Mouse (Mus musculus) kidney, postnatal 36 days (tissue): Measurements from ENCODE around the gene Olfr459.

Source experiments
- DNase-seq, 2 experiments: peaks; one replicate each; pipeline ENCODE4 v3.0.0; 2021 to 2022; ENCODE audit warnings: mixed read lengths in 2 of 2

The Olfr459 gene

DNA sequence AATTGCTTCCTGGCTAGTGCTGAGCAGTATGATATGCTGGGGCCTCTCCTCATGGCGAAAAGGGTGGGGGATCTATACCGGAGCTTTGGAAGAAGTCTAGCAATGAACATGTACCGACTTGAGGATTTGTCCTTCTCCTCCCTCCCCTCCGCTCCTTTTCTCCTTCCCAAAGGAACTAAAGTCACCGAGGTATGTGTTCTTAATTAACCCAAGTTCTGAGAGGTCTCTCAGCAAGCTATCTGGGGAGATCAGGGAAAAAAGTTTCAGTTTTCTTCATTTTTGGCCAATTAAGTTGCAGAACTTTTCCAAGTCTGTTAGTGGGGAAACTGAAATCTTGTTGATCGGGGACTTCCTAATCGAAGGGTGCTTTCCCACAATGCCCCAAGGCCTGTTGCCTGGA lies at the start of gene Olfr459:
Gene Olfr459 (minus strand): TSS at position 101 of the 400 bp plus-strand sequence.
- DNase-seq = no peak

DNA sequence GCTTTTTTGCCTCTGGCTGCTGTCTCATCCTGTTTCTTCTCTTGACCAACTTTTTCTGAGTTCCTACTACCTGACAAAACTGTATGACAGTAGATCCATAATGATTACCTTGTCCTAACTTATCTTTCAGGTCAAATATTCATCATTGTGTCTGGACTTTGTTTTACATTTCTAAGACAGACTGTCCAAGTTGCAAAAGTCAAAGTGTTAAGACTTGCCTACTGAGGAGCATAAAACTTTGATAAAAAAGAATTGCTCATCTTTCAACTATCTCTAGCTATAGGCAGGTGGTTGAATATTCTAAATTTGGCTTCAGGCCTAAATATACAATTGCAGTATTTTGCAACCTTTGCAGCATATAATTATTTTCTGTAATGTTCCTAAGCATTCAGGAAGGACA lies 49.1 kb upstream of the Olfr459 start:
- no peak for DNase-seq

DNA sequence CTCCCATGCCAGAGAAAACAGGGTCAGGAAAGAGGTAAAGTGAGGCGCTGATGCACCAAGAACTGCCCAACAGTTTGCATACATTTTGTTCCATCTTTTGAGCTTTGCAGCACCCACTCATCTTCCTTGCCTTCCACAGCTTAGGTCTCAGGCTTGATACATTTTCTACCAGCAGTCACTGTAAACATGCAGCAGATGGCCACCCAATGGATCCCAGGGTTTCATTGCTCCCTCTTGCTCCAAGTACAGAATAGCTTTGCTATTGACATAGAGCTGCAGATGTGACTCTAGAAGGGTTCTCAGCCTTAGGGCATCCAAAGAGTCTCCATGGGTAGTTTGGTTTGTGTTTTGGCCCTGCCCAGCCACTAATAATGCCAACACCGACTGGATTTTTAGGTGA lies 11.7 kb upstream of the Olfr459 start:
- no peak for DNase-seq

DNA sequence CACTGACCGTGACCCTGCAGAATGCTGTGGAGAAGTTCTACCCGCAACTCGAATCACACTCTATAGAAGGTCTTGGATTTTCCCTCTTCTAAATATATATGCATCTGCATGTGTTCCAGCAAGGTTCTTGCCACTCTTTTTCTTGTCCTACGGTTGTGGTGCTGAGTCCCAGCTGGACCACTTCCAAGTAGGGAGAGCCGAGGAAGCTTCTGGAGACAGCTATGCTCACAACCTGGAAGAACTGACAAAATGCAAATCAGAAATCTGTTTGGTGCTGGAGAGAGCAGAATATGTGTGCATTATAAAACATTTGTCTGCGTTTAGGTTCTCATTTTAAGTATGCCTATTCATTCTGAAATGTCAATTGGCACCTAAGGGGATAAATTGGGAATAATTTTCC lies 744 bp upstream of the Olfr459 start:
- DNase-seq = no peak

DNA sequence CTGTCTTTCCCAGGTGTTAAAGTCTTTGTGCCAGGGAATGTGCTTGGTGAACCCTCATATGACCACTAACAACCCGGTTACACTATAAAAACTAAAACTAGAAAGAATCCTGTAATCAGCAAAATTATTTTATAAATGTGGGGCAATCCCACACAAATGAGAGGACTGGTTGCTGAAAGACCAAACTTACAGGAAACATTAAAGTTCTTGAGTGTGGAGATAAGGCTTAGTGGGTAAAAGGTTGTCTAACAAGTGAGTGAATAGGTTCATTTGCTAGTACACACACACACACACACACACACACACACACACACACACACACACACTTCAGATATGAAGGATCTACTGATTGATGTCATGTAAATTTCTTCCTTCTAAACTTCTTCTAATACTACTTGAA lies 5.1 kb downstream of the Olfr459 start:
- no peak for DNase-seq

DNA sequence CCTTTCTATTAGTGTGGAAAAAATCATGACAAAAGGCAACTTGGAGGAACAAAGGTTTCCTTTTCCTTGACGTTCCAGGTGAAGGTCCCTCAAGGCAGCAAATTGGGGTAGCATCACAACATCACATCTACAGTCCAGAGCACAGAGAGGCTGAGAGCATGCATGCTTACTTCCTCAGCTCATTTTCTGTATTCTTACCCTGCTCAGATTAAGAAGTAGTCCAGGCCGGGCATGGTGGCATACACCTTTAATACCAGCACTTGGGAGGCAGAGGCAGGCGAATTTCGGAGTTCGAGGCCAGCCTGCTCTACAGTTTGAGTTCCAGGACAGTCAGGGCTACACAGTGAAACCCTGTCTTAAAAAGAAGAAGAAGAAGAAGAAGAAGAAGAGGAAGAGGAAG lies 10.7 kb downstream of the Olfr459 start:
- no peak for DNase-seq

DNA sequence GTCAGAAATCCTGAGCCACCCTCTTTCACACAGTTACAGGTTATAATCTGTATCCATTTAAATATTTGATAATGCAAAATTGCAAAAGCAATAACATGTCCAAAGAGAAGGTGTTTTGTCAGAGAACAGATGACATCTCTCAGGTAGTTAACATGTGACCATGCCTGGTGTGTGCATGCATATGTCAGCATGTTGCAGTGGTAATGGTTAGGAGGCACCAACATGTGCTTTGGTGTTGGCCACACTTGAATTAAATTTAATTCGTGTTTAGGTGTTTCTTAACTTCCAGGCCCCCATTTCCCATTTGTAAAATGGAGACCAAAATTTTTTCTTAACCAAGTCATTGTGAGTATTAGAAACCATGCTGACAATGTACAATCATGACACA lies 12.6 kb downstream of the Olfr459 start:
- no peak for DNase-seq

DNA sequence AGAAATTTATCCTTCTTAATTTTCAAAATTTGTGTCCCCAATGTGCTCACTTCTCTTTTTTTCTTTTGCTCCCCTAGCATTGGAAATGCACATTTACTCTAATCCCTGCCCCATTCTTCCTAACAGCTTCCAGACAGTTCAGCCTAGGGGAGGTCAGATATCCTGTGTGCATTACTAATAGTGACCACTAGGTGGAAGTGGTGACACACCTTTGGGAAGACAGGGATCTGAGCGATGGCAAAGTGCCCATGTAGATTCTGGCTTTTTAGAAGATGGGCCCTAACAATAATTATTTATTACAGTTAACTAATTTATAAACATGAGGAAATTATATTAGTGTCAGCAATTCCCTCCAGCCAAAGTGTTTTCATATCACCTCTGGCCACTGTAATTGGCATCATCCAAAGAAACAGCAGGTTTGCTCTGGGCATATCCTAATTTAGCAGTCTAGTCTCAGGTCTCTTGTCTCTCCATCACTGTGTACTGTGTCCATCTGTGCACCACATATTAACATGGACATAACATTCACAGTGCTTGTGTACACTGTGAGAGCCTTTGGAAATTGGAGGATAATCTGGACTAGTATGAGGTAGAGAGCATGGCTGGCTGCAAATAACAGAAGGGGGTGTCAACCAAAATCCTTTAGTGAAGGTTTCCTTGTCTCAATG lies 13.1 kb downstream of the Olfr459 start:
- DNase-seq = peak; percentile 56 to 66

DNA sequence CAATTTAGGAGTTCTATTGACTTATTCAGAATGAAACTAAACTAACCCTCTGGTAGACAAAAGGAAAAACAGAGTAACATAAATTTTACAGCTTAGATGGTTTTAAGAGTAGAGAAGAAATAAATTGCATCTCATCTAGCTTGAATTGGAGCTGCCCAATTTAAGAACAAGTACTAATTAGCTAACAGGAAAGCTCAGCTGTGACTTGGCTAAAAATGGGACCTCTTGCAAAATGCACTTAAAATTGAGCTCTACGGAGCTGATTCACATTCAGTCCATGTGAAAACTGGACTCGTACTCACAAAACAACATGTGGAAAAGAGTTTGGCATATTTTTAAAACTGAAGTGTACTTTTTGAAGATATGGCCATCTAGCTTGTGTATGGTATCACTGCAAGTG lies 15.4 kb downstream of the Olfr459 start:
- no peak for DNase-seq

DNA sequence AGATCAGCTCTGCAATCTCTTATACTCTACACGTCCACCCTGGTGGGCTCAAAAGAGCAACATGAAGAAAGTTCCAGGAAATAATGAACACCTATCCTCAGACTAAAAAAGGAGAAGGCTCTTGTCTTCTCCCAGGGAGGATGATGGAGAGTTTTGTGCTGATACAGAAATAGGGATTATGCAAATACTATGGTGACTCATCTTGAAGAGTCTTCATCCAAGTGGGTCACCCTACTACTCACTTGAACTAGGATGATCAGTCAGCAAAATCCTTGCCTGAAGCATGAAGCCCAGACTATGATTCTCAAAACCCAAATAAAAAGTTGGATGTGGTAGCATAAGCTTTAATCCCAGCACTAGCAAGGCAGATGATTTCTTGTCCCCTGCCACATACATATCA lies 16.6 kb downstream of the Olfr459 start:
- DNase-seq = no peak

DNA sequence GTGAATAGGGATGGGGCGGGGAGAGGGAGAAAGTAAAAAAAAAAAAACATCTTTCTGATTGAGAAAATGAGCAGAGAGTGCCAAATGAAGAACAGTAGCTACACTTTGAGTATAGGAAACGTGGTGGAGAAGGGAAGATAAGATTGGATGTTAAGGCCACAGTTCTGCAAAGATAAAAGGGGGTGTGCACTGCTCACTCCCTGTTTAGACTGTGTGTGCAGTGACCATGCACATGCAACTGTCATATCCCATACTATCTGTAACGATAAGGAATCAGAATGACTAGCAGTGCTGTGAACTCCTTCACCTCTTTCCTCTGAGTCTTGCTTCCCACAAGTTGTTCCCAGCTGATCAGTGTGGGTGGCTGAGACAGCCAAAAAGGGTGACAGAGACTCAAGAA lies 17.8 kb downstream of the Olfr459 start:
- DNase-seq = no peak

DNA sequence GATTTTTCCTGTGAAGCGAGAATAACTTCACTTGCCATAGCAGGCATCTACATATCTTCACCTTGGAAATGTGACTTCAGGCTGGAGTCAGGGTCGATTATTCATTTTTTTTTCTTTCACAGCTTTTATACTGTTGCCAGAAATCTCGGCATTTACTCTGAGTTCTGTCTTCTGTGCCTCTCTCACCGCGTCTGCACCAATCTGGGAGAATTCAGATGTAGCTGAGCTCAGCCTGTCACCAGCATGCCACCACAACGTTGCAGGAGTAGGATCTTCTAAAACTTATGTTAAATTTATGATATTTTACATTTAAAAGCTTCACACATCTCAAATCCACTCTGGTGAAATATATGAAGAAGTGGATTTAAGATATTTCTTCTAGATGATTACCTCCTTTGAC lies 20.4 kb downstream of the Olfr459 start:
- DNase-seq = no peak

DNA sequence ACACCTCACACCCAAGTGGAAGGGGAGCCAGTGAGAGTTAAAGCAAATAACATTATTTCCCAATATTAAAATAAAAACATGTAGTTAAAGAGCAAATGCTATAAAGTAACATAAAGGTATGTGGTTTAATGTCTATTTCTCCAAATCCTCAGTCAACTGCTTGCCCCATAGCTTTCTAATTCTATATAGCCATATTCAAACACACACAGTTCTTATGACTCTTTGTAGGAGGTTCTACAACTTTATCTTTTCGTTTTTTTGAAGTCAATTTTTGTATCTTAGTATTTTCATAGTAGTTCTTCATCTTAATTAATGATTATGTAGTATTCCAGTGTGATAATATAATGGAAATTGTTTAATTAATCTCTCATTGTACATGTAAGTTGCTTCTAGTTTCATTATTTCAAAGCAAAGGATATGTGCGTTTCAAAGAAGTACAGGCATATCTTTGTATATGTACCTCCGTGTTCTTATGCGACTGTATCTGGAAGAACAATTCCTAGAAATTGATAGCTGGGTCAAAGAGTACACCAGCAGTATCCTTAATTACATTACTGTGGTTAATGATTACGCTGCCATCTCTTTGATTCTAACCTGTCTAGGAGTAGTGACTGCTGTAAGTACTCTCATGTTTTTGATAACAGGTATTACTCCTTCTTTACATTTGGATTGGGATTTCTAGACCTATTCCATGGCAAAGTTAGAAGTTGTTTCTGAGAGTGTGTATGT lies 30.1 kb downstream of the Olfr459 start:
- DNase-seq = no peak

DNA sequence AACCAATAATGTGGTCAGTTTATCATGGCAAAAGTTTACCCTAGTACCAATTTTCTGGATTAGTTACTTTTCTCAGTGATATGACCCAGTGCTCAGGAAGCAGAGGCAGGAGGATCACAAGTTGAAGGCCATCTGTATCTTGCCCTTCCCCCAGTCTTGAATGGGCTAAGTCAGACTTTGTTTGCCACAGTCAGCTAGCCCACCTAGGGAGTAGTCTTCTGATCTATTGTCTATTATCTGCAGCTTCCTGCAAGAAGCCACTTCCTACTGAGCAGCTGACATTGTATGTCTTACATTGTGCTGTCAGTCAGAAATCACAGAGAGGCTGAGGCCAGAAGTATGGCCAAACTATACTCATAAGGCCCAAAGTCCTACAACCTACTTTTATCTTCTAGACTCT lies 33.9 kb downstream of the Olfr459 start:
- no peak for DNase-seq

DNA sequence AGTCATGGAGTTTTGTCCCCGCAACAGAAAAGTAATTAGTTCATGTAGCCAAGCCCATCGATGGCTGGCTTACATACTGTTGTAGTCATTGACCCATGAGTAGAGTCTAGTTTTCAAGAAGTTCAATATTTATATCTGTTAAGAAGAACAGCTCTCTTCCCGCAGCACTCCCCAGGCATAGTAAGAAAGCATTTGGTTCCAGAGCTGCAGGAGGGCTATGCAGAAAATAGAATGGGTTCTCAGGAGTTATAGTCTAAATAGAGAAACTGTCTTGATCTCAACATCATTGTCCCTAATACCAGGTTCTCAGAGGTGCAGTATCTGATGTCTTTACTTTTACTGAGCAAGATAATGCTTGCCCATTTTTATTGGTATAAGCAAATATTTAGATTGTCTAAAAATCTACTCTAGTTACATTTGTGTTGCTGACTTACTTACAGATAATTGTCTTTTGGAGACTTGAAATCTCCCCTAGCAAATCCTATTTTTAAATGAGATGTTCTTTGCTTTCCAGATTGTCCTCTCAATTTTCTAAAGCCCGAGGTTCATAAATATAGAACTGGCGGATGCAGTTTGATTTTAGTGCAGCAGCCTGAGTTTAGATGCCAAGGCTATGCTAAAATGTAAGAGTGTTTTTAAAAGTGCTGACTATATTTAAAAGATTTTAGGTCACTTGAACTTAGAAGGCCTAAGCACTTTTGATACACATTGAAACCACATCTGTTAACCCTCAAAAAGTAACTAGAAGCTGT lies 40.1 kb downstream of the Olfr459 start:
- no peak for DNase-seq

DNA sequence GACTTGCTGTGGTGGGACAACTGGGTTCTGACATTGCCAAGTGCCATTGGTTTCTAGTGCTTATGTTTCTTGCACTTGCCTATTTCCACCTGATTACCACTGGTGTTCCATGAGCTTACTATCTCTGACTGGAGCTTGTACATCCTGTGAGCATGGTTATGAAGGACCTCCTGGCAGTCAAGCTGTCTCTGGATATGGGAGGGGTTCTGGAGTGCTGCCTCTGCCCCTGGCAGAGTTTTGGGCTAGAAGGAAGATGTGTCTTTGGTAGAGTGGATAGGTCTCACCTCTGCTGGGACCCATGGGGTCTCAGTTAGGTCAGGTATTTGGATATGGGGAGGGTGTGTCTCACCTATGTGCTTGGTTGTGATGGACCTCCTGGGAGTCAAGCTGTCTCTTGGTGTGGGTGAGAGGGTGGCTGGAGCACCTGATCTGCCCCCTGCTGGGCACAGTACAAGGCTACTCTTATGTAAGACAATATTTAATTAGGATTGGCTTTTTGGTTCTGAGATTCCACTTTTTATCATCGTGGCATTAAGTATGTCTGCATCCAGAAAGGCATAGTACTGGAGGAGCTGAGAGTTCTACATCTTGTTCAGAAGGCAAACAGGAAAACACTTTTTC lies 46.9 kb downstream of the Olfr459 start:
- peak in 1 of 2 experiments; percentile 26 for DNase-seq

DNA sequence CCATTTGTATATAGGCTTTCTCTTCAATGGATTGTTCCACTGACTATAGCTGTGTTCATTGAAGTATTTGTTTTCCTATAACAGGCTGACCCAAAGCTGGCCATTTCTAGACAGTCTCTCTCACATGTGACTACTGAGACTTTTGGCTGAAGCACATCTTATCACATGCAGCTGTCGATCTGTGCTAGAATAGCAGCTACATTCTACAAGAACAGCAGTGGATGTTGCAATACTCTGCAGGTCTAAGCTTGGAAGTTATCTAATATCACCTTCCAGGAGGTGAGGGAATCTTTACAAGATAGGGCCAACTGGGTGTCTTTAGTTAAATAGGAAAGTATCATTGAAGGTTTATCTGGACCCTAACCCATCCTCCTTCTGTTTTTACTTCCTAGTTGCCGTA lies 53.5 kb downstream of the Olfr459 start:
- DNase-seq = no peak
